Mouse (Mus musculus) adrenal gland, postnatal 10 days (tissue): ENCODE measurements around the gene Msi2. TPM values are rescaled to one million over a fixed set of nuclear protein-coding genes. Genes with fewer than 3 reads are reported as not detected.

Experiments used
- DNase-seq: peaks from one replicate; pipeline ENCODE4 v3.0.0; 2021; ENCODE audit warnings: mixed read lengths
- total RNA-seq, 2 experiments: library from RNA; stranded (reverse); gene quantifications; 2 replicates each; pipeline ENCODE4 v1.2.3; 2021

Msi2 gene
- total RNA-seq, 2 experiments from 2014 or later = 149 to 152 TPM

- DNase-seq = peak; percentile 79
Observed at GRCm38 (mm10) chr11:88356598-88357290, 361.6 kb downstream of the Msi2 start.

DNA sequence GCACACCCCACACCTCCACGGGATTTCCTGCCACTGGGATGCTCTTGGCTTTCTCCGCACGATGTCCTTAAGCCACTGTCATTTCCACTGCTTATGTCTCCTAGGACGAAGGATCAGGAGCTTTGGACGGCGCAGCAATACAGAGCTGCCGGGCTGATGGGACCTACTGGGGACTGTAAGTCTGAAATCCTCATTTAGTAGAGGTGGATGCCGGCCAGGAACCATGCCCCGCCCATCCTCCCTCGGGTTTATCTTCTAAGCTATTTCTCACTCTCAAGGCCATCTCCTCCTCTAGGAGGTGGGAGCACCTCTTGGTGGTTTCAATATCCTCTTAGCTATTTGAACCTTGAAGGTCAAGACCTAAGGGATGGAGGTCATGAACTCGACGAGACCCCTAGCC, 362.3 kb downstream of the Msi2 start:
- DNase-seq = peak; percentile 73

GRCm38 (mm10) chr11:88354771-88355170, 363.5 kb downstream of the Msi2 start:
- no peak for DNase-seq

- no peak for DNase-seq
Observed at GRCm38 (mm10) chr11:88351722-88352473, 366.4 kb downstream of the Msi2 start.

DNA sequence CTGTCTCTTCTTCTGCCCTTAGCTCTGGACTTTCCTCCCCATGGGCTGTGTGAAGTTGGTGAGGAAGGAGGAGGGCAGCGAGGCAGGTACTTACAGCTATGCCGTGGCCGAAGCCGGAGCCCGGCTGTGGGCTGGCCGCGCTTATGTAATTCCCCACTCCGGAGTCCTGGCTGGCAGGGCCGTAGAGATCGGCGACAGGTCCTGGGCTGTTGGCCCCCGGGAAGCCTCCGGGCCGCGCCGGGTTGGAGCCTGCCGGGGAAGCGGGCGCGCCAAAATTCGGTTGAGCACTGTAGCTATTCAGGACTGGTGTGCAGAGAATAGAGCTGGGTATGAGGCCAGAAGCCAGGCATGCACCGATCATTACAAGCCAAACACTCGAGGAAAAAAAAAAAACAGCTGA, 369.6 kb downstream of the Msi2 start:
- DNase-seq = no peak

DNA sequence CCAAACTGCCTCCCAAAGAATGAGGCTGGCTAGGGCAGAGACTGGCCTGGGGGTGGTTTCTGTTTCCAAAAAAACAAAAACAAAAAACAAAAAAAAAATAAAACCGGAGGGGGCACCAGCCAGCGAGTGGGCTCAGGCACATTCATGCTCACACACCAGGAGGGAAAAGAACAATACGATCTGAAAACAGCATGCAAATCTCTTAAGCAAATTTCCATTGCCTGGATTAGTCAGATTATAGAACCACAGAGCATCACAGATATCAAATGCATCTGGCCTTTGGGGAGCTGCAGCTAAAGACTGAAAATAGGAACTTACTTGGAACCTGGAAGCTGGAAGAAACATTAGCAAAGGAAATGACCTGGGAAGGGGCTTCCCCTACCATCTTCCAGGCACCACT, 370.3 kb downstream of the Msi2 start:
- DNase-seq = no peak

GRCm38 (mm10) chr11:88346066-88346465, 372.2 kb downstream of the Msi2 start:
- peak; percentile 79 for DNase-seq

GRCm38 (mm10) chr11:88337926-88338325, 380.4 kb downstream of the Msi2 start:
- DNase-seq = no peak

DNA sequence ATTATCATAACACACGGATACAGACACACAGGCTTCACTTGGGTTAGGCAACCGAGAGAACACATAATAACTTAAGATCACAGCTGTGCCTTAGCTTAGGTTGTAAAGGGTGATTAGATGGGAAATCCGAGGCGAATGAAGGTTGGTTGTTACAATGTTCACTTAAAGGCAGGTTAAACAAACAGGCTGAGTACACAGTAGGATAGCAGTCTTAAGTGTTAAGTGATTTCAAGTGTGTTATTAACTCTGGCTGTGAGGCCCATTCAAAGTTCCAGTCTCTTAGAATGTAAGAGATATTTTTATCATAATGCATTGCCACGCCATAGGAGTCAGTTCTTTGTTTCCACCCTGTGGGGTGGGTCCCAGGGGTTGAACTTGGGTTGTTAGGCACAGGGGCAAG, 383.4 kb downstream of the Msi2 start:
- no peak for DNase-seq

GRCm38 (mm10) chr11:88332309-88332934, 385.9 kb downstream of the Msi2 start:
- no peak for DNase-seq

DNA sequence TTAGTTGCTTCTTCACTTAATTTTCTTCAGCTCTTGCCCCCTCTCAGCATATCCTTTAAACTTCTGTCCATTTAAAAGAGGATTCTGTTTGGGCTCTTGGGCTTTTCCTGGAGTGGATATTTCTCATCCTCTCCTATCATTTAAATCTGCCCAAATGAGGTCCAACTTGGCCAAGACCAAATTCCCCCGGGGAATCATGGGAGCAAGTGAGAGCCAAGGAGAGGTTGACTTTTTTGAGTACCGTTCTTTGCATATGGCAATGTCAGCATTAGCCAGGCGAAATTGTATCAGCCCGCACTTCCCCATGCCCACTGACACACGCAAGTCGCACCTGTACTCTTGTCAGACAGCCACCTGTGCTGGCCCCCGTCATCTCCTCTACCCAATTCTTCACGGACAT, 386.6 kb downstream of the Msi2 start:
- no peak for DNase-seq

- peak; percentile 87 for DNase-seq
Observed at GRCm38 (mm10) chr11:88330799-88331198, 387.5 kb downstream of the Msi2 start.

DNA sequence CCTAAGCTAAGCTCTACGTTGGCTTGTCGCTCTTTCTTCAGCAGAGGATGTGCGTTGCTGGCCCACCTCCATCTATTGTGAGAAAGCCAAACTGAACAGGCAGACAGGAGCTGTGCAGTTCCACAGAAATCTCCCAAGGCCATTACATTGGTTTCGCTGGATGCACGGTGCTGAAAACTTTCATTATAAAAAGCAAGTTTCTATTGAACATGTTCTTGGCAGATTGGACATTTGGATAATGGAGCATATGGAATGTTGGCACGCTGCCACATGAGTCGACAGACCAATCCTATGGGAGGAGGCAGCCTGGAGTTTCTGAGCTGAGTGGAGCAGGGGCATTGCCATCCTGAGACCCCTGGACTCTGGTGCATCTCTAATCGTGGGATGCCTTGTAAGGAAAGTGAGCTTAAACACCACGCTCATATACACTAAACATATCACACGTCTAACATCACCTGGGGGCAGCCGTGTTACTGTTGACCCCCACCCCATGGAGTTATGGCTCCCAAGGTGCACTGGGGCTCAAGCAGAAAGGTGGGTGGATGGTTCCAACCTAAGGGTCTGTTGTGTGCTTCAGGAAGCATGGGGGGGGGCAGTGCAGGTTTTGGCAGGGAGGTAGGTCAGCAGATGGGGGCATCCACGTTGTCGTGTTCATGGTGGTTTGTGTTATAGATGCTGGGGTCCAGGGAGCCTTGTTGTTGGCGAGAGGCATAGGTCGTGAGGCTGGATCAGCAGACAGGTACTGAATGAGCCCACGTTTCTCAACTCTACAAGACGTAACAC, 389.3 kb downstream of the Msi2 start:
- DNase-seq = no peak

DNA sequence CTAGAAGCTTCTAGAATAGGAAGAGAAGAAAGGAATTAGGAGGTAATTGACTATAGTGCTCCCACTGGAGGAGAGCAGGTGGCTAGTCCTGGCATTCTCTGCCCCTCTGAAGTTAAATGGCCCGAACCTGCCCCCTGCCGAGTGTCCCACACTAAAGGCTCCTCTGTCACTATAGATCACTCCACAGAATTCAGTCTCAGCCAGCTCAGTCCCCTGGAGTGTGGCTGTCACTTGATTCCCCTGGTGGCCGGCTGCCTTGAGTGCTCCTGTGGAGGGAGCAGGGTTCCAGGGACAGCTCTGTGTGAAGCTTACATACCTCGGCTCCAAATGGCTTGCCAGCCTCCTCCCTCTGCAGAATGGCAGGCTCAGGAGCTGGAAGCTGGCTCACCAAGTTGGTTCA, 391.3 kb downstream of the Msi2 start:
- no peak for DNase-seq

DNA sequence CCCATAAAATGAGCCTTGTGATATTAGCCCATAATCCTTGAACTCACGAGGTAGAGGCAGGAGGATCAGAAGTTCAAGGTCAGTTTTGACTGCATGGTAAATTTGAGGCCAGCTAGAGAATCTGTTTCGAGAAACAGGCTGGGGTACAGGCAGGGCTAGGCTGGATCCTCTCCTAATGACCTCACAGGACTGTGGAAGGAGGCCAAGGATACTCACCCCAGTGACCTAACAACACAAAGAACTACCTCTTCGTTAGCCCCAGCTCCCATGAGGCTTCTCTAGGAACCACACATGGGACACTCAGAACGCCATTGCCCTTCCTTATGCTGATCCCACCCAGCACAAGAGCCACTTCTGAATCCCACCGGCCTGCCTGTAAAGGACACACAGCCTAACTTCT, 399.5 kb downstream of the Msi2 start:
- peak; percentile 38 for DNase-seq

DNA sequence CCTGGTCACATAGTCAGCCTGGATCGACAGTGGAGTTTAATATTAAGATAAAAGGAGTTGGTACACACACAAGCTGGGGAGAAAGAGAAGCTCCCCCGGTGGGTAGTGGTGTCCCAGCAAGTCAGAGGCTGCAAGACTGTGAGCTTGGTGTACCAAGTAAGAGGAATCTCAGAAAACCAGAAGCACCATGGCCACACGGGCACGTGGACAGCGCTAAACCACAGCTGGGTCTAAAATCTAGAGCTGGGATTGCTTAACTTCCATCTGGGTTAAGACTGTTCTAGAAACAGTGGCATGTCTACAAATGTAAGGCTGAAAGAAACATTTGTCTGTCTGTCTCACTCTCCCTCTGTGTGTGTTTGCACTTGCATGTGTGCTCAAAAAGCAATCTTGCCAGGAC, 402.9 kb downstream of the Msi2 start:
- no peak for DNase-seq

DNA sequence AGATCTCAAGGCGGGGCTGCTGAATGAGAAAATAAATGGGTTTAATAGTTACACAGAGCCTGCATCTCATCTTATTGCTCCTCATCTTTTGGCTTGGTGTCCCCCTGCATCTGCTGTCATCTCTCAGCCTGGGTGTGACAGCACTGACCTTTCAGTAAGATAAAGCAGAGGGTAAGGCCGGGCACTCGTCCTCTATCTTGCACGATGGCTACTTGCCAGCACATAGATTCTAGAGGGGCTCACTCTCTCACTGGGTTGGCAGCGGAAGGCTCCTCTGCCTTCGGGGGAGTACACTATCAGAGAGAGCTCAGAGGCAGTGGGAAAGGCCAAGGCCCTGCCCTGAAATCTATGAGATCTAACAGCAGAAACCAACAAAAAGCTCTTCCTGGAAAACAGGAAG, 403.8 kb downstream of the Msi2 start:
- peak; percentile 39 for DNase-seq

GRCm38 (mm10) chr11:88313512-88313911, 404.8 kb downstream of the Msi2 start:
- DNase-seq = peak; percentile 49

DNA sequence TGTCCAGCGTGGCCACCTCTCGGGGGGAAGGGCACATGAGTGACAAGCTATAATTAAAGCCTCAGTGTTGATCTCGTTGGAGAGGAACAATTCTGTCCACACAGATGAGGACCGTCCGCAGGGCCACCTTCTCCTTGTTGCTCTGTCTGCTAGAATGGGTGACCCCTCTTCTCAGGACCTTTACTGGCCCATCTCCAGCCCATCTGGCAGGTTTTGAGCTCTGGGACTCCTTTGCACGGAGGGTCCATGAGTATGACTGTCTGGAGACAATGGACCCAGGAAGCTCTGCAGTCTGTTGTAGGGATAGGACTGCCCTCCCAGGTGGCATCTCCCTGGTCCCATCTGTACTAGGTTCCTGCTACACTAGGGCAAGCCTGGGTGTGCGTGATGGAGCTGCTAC, 406.7 kb downstream of the Msi2 start:
- no peak for DNase-seq

DNA sequence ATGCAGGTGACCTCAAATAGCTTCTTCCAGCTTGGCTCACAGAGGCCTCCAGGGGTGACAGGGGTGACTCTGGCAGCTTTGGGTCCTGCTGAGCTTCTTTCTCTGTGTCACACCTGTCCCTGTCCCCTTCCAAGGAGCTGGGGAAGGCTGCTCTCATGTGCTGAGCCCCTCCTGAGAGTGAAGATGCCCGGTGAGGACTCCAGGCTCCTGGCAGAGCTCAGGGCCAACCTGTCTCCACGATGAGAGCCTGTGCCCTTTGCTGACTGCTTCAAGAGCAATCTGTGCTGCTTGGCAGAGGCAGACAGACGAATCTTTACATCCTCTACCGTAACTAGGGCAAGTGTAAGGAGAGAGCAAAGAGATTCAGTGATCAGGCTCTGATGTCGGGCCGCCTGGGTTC, 407.5 kb downstream of the Msi2 start:
- DNase-seq = no peak

- DNase-seq = no peak
Observed at GRCm38 (mm10) chr11:88309059-88309700, 409.1 kb downstream of the Msi2 start.
